Mouse (Mus musculus) midbrain, embryonic 15.5 days (tissue): ENCODE results near the gene Rgs19. TPM values are rescaled to one million over a fixed set of nuclear protein-coding genes. Genes with fewer than 3 reads are reported as not detected.

Source experiments
- ATAC-seq: fragments of 200-750 bp; cut with Nextera tagmentation; replicated peaks from 2 replicates; pipeline ENCODE4 v1.8.0; 2017; ENCODE audit warnings: moderate TSS enrichment
- H3K27ac ChIP-seq: fragments of 300-500 bp; sonication (generic); 2 replicates; pipeline ENCODE4 v1.5.1; 2015; ENCODE audit warnings: mild to moderate bottlenecking, inconsistent platforms
- H3K27me3 ChIP-seq: fragments of 300-500 bp; sonication (generic); replicated peaks from 2 replicates; pipeline ENCODE4 v1.6.1; 2015; ENCODE audit warnings: inconsistent platforms
- H3K36me3 ChIP-seq: fragments of 300-500 bp; sonication (generic); replicated peaks from 2 replicates; pipeline ENCODE4 v1.6.1; 2015; ENCODE audit warnings: inconsistent platforms
- H3K4me1 ChIP-seq: fragments of 300-500 bp; sonication (generic); 2 replicates; pipeline ENCODE4 v1.6.1; 2015; ENCODE audit warnings: inconsistent platforms
- H3K4me2 ChIP-seq: fragments of 300-500 bp; sonication (generic); 2 replicates; pipeline ENCODE4 v1.6.1; 2015; ENCODE audit warnings: inconsistent platforms, mild to moderate bottlenecking, moderate library complexity
- H3K4me3 ChIP-seq: fragments of 300-500 bp; sonication (generic); 2 replicates; pipeline ENCODE4 v1.5.1; 2015; ENCODE audit warnings: mild to moderate bottlenecking, inconsistent platforms
- H3K9ac ChIP-seq: fragments of 300-500 bp; sonication (generic); 2 replicates; pipeline ENCODE4 v1.6.1; 2015; ENCODE audit warnings: mild to moderate bottlenecking, inconsistent platforms
- H3K9me3 ChIP-seq: fragments of 300-500 bp; sonication (generic); 2 replicates; pipeline ENCODE4 v1.6.1; 2016; ENCODE audit warnings: inconsistent platforms
- WGBS: fragments of 180-500 bp; shearing (Covaris S2); methylation state at CpG from one replicate; pipeline ENCODE4 v1.1.7; 2015; ENCODE audit warnings: mixed read lengths; 5-methylcytosine and 5-hydroxymethylcytosine counted together
- polyA plus RNA-seq: library from polyadenylated mRNA; unstranded; fragments of >200 nt; fragmentation: Nextera tagmentation; extraction: Ambion mirVana; gene quantifications from 2 replicates; pipeline ENCODE4 v1.2.1, GENCODE M21; 2015

Rgs19 gene
- polyA plus RNA-seq, 1 experiment from 2014 or later, result 67.3 TPM

DNA sequence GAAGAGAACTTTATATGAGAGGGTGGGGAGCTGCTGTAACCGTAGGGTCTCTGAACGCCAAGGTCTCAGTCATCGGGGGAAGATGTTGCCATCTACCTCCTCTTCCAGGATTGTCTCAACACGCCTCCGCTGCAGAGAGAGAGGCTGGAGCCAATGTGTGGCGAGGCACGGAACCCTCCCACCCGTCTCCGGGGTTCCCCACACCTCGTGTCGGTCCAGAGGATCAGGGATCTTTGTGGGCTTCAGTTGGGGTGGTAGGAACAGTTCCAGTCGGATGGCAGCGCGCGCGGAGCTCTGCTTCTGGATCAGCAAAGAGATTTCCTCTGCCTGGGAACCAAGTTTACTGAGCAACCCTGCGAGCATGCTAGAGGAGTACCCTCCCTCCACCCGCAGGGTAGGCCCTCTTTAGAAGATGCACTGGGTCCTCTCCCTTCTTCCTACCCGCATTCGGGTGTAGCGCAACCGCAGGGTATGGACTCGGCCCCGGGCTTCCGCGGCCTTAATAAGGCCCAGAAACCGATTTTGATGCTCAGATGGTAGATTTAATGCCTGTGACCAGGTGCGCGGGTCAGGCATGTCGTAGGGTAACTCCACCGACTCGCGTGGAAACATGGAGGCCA lies 3.1 kb upstream of the Rgs19 start:
- ATAC-seq, result no peak
- Histone ChIP-seq H3K27me3 (no peaks in the 10 kb centered on the region), H3K4me3 (no peak overlapping the region), H3K4me2 (no peak overlapping the region), H3K9ac (no peak overlapping the region), H3K4me1 (peaks cover 19% of the 10 kb centered on the region), H3K27ac (no peak overlapping the region), H3K9me3 (no peaks in the 10 kb centered on the region), H3K36me3 (no peaks in the 10 kb centered on the region)
- 79% methylated on average over 33 of the region's 33 CpGs for WGBS

DNA sequence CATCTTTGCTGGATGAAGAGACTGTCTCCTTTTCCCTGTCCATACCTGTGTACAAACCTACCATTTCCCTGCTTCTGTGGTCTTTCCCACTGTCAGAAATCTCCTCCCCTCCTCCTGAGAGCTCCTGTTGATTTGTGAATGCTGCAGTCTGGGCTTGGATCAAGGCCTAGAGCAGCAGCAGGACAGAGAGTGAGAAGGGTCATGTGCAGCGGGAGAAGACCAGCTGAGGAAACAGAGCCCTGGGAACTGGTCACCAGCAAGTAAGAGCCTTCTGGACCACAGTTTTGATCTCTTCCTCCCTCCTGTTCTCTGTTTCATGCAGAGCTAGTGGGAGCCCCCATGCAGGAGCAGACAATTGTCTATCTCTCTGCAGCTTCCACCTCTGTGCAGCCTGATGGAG lies 2.0 kb upstream of the Rgs19 start:
- H3K36me3 ChIP-seq, result no peaks in the 10 kb centered on the region
- no peak for ATAC-seq
- no peak overlapping the region for H3K27ac ChIP-seq
- H3K27me3 ChIP-seq, result no peaks in the 10 kb centered on the region
- 77% methylated on average over 1 of the region's 1 CpGs for WGBS
- H3K4me2 ChIP-seq, result no peak overlapping the region
- H3K9ac ChIP-seq, result no peak overlapping the region
- no peaks in the 10 kb centered on the region for H3K9me3 ChIP-seq
- H3K4me1 ChIP-seq, result peaks cover 19% of the 10 kb centered on the region
- no peak overlapping the region for H3K4me3 ChIP-seq

DNA sequence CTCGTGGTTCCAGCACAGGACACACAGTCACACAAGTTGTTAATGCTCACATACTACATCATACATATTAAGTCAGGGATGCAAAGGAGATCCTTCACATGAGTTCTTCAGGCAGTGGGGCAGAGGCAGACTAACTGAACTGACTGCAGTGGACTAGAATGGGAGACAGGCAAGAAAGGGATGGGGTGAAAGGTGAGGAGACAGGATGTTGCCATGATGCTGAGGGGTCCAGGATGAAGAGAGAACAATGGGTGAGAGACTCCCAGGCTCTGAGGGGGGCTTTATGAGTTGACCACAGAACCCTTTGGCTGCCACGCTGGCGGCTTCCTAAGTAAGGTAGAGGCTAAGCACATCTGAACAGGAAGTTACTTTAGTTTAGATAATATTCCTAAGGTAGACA lies 804 bp upstream of the Rgs19 start:
- no peak overlapping the region; the same call in 1 of the 2 replicates for H3K4me3 ChIP-seq

DNA sequence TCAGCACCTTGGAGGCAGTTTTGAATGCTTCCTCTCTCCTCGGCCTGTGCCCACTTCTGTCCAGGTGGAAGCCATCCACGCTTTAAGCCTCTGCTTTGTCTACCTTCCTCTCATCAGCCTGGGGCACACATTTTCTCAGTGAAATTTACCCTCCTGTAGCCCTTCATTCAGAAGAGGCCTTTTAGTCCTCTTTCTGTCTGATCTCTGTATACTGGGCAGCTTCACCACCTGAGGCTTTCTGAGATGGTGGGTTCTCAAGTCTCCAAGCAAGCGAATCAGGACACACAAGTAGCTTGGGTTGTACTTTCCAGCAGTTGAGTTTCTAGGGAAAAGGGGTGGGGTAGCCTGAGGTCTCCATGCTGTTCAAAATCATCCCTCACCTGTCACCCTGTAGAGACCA lies 1.5 kb downstream of the Rgs19 start:
- H3K4me3 ChIP-seq, result peak overlapping the region; percentile 70; the same call in 1 of the 2 replicates
- H3K27ac ChIP-seq, result no peak overlapping the region
- H3K4me2 ChIP-seq, result peak overlapping the region; percentile 96
- H3K9ac ChIP-seq, result 0 out of 2 replicates have a peak overlapping the region, but pooled peaks have one; percentile 86
- 94% methylated on average over 3 of the region's 3 CpGs for WGBS
- no peaks in the 10 kb centered on the region for H3K27me3 ChIP-seq
- H3K36me3 ChIP-seq, result peaks cover 7% of the 10 kb centered on the region; the same call in 1 of the 2 replicates
- H3K4me1 ChIP-seq, result peaks cover 19% of the 10 kb centered on the region
- no peaks in the 10 kb centered on the region for H3K9me3 ChIP-seq
- no peak for ATAC-seq

More for the DNA sequence above, 804 bp upstream of the Rgs19 start:
- Histone ChIP-seq H3K4me2 (peak overlapping the region; percentile 96), H3K27ac (no peak overlapping the region), H3K9me3 (no peaks in the 10 kb centered on the region), H3K9ac (no peak overlapping the region), H3K4me1 (peaks cover 19% of the 10 kb centered on the region), H3K36me3 (no peaks in the 10 kb centered on the region), H3K27me3 (no peaks in the 10 kb centered on the region)
- ATAC-seq, result no peak
- 83% methylated on average over 3 of the region's 3 CpGs for WGBS

DNA sequence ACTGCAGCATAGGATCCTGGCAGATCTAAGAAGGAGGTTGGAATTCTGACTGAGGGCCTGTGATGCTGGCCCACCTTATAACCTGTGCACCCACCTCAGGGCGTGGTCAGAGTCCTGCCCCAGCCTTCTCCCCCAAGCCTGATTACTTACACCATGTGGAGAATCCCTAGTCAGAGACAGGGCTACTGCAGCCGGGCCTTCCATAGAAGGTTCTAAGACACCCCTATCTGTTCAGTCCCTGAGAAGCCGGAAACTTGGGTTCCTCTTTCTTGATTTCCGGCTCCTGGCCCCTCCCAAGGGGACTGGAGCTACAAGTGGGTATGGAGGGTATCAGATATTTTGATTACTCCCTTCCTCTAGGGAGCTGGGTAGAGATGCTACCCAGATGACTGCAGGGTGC lies 2.2 kb downstream of the Rgs19 start:
- peaks cover 7% of the 10 kb centered on the region; the same call in 1 of the 2 replicates for H3K36me3 ChIP-seq
- no peak overlapping the region for H3K9ac ChIP-seq
- ATAC-seq, result no peak
- H3K4me1 ChIP-seq, result peaks cover 19% of the 10 kb centered on the region
- 87% methylated on average over 4 of the region's 4 CpGs for WGBS
- no peak overlapping the region for H3K4me3 ChIP-seq
- no peaks in the 10 kb centered on the region for H3K27me3 ChIP-seq
- no peak overlapping the region for H3K27ac ChIP-seq
- H3K9me3 ChIP-seq, result no peaks in the 10 kb centered on the region
- H3K4me2 ChIP-seq, result no peak overlapping the region

DNA sequence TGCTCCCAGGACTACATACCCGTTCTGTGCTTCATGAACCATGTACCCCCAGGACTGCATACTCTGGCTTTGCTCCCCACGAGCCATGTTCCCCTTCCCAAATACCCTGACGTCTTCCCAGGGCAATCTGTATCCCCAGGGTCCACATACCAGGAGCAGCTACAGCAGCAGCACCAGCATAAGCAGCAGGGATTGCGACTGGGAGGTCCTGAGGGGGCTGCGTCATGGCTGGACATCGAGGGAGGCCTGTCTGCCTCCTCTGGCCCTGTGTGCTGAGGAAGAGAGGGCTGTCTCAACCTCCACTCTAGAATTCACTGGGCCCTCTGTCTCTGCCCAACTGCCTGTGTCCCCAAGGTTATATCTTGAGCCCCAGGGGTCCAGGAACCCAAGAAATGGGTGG lies 2.7 kb downstream of the Rgs19 start:
- ATAC-seq, result no peak
- WGBS, result 85% methylated on average over 6 of the region's 6 CpGs
- no peak overlapping the region for H3K9ac ChIP-seq

DNA sequence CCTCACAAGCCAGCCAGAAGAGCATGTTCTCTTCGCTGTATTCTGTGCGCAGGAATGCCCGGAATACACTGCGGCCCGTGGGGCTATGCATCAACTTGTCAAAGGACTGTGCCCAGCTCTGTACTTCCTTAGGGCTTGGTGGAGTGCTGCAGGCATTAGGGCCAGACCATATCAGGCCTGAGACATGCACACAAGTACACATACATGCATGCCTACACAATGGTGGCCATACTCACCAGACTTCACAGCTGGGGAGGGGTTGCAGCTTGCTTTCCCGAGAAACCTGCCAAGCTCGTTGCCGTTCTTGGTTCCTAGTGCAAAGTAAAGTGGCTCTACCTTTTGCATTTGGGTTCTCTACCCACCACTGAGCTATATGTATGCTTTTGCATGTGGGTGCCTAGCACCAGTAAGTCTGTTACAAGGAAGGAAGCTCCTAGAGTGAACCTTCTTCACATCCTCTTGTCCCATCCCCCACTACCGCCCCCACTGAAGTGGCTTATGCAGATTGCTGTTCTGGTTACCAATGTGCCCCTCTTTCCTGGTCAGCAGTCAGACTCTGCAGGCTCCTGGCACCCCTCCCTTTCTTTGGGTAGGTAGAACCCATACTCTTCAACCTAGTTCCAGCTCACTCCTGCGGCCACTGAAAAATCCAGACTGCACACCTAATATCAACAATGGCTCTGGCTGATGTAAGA lies 4.2 kb downstream of the Rgs19 start:
- Histone ChIP-seq H3K27ac (no peak overlapping the region), H3K4me1 (peaks cover 19% of the 10 kb centered on the region), H3K9me3 (no peaks in the 10 kb centered on the region), H3K27me3 (no peaks in the 10 kb centered on the region), H3K9ac (no peak overlapping the region), H3K4me3 (no peak overlapping the region), H3K36me3 (peaks cover 20% of the 10 kb centered on the region; the same call in 1 of the 2 replicates), H3K4me2 (no peak overlapping the region)
- WGBS, result 92% methylated on average over 10 of the region's 10 CpGs
- ATAC-seq, result no peak

More for the DNA sequence above, 2.7 kb downstream of the Rgs19 start:
- no peak overlapping the region for H3K27ac ChIP-seq
- H3K4me3 ChIP-seq, result no peak overlapping the region
- H3K4me2 ChIP-seq, result no peak overlapping the region
- H3K4me1 ChIP-seq, result peaks cover 19% of the 10 kb centered on the region
- H3K36me3 ChIP-seq, result peaks cover 11% of the 10 kb centered on the region; the same call in 1 of the 2 replicates
- H3K27me3 ChIP-seq, result no peaks in the 10 kb centered on the region
- no peaks in the 10 kb centered on the region for H3K9me3 ChIP-seq

DNA sequence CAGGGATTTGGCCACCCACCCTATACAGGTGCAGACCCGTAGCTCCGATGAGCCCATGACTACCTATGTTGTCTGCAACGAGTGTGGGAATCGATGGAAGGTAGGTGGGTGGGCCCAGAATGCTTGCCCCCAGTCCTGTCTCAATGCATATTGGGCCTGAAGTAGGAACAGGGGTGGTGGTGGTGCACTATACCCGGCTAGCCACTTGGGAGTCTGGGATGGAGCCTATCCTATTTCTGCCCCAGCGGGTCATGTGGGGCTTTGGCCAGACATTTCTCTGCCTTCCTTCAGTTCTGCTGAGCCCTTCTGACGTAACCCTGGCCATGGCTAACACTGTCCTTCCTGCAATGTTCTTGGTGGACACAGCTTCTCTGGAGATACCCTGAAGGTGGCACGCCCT lies 6.2 kb downstream of the Rgs19 start:
- Histone ChIP-seq H3K27ac (no peak overlapping the region), H3K36me3 (peaks cover 20% of the 10 kb centered on the region; the same call in 1 of the 2 replicates), H3K9me3 (no peaks in the 10 kb centered on the region), H3K4me1 (peaks cover 6% of the 10 kb centered on the region), H3K4me2 (no peak overlapping the region), H3K9ac (no peak overlapping the region), H3K4me3 (no peak overlapping the region), H3K27me3 (no peaks in the 10 kb centered on the region)
- 92% methylated on average over 8 of the region's 8 CpGs for WGBS
- no peak for ATAC-seq

DNA sequence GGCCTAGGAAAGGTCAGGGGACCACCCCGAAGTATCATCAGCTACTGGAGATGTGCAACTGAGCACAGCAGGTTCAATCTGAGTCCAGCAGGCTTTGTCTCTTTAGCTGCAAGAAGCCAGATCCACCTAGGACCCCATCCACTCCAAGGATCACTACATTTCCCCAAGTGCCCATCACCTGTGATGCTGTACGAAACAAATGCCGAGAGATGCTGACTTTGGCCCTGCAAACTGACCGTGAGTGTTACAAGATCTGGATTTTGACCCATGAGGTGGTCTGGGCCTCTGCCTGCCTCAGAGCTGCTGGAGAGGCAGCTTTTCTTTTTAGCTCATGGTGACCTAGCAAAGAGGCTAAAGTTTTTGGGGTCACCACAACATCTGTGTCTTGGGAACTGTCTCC lies 8.1 kb downstream of the Rgs19 start:
- H3K4me1 ChIP-seq, result peaks cover 10% of the 10 kb centered on the region
- no peaks in the 10 kb centered on the region for H3K27me3 ChIP-seq
- no peak overlapping the region for H3K4me3 ChIP-seq
- peaks cover 20% of the 10 kb centered on the region; the same call in 1 of the 2 replicates for H3K36me3 ChIP-seq
- H3K9me3 ChIP-seq, result no peaks in the 10 kb centered on the region
- H3K9ac ChIP-seq, result no peak overlapping the region
- H3K4me2 ChIP-seq, result no peak overlapping the region
- WGBS, result 95% methylated on average over 4 of the region's 4 CpGs
- H3K27ac ChIP-seq, result no peak overlapping the region
- no peak for ATAC-seq

DNA sequence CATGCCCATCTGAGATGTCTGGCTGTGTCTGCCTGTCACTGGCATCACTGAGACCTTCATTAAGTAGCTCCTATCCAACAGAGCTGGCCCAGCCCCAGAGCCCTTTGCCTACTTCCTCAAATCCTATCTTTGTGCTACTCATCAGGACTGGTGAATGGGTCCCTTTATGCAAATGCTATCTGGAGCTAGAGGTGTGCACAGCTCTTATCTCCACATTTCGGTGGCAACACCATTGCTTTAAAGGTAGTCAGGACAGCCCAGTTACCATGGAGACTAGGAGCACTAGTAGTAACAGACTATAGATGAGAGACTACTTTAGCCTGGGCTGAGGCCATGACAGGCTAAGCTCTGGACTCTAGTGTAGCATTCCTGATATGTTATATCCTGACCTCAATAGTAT lies 9.1 kb downstream of the Rgs19 start:
- H3K4me2 ChIP-seq, result no peak overlapping the region
- no peaks in the 10 kb centered on the region for H3K27me3 ChIP-seq
- H3K4me1 ChIP-seq, result peaks cover 12% of the 10 kb centered on the region
- H3K27ac ChIP-seq, result no peak overlapping the region
- no peaks in the 10 kb centered on the region for H3K9me3 ChIP-seq
- ATAC-seq, result no peak
- no peak overlapping the region for H3K4me3 ChIP-seq
- WGBS, result 76% methylated on average over 1 of the region's 1 CpGs
- no peak overlapping the region for H3K9ac ChIP-seq
- H3K36me3 ChIP-seq, result peaks cover 20% of the 10 kb centered on the region; the same call in 1 of the 2 replicates

DNA sequence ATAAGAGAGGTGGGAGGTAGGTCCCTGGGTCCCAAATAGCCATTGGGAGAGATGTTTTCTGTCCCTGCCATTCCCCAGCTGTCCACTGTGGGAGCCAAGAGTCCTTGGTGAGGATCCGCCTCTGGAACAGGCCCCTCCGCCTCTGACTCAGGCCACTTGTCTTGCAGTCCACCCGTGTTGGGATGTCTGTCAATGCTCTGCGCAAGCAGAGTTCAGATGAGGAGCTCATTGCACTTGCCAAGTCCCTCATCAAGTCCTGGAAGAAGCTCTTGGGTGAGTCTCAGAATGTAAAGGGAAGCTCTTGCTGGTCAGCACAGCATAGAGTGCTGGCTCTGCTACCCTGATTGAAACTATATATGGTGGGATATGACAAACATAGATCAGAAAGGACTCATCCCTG lies 10.4 kb downstream of the Rgs19 start:
- no peak for ATAC-seq
- Histone ChIP-seq H3K4me3 (no peak overlapping the region), H3K9me3 (no peaks in the 10 kb centered on the region), H3K4me1 (peaks cover 17% of the 10 kb centered on the region), H3K27me3 (no peaks in the 10 kb centered on the region), H3K4me2 (no peak overlapping the region), H3K36me3 (peaks cover 16% of the 10 kb centered on the region; the same call in 1 of the 2 replicates), H3K27ac (no peak overlapping the region), H3K9ac (no peak overlapping the region)
- WGBS, result 69% methylated on average over 4 of the region's 4 CpGs

DNA sequence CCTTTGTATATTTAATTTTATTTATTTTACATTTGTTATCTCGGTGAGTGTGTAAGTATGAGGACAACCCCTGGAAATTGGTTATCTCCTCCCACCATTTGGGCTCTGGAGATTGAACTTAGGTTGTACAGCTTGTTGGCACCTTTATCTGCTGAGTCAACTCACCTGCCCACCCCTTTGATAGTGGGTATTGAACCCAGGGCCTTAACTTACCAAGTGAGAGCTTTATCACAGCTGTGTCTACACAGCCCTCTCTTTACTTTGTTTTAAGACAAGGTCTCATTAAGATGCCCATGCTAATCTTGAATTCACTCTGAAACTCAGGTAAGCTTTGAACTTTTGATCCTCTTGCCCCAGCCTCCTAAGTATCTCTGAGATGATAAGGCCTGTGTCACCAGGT lies 11.8 kb downstream of the Rgs19 start:
- ATAC-seq, result no peak
- Histone ChIP-seq H3K9me3 (no peaks in the 10 kb centered on the region), H3K4me3 (no peak overlapping the region), H3K4me1 (peaks cover 17% of the 10 kb centered on the region), H3K9ac (no peak overlapping the region), H3K4me2 (no peak overlapping the region), H3K27me3 (no peaks in the 10 kb centered on the region), H3K27ac (no peak overlapping the region), H3K36me3 (0 out of 2 replicates have a peak, but pooled peaks cover 13% of the 10 kb centered on the region)
- 100% methylated on average over 1 of the region's 1 CpGs for WGBS
